Mouse (Mus musculus) adrenal gland, postnatal 14 days (tissue): Measurements from ENCODE around the gene Nudt19. TPM values are rescaled to one million over a fixed set of nuclear protein-coding genes. Genes with fewer than 3 reads are reported as not detected.
"Not testable (repeated sequence)": the region's sequence is repeated elsewhere in the genome, so short reads cannot be mapped to it uniquely, and the experiment has no call there.

ENCODE experiments used
- DNase-seq: peaks from one replicate; pipeline ENCODE4 v3.0.0; 2021; ENCODE audit warnings: mixed read lengths
- long read RNA-seq, 2 experiments: library from polyadenylated mRNA; stranded (forward); transcript quantifications; one replicate each; pipeline ENCODE4 v2.0.0; 2021
- total RNA-seq: library from RNA; stranded (reverse); gene quantifications from 2 replicates; pipeline ENCODE4 v1.2.3, GENCODE M21; 2021

The Nudt19 gene
- total RNA-seq, result 56.6 and 59.6 TPM in 2 replicates
- long read RNA-seq, experiment 1, transcript Nudt19-201 (3 exons, 2,298 nt), result major isoform, 101 of 107 reads
- long read RNA-seq, experiment 1, partial matches to known transcripts, result 0 of 107 reads
- long read RNA-seq, experiment 1, other reads (novel, unspliced or antisense), result 5 of 107 reads
- long read RNA-seq, experiment 2, transcript Nudt19-201 (3 exons, 2,298 nt), result major isoform, 87 of 90 reads
- long read RNA-seq, experiment 2, partial matches to known transcripts, result 1 of 90 reads
- long read RNA-seq, experiment 2, other reads (novel, unspliced or antisense), result 1 of 90 reads

DNA sequence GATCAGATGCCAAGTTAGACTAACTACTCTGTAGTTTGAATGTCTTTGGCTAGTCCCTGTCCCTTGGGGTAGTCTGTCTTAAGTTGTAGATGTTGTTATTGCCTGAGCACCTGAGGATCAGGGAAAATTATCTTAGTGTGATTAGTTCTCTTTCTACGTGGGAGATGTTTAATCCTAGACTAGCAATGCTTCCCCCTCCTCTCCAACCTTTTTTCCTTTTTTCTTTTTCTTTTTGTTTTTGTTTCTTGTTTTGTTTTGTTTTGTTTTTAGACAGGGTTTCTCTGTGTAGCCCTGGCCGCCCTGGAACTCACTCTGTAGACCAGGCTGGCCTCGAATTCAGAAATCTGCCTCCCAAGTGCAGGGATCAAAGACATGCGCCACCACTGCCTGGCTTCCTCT is at the start of gene Nudt19:
Gene Nudt19 (minus strand): TSS at position 100 of the 399 bp plus-strand sequence.
- DNase-seq, result no peak

- DNase-seq, result no peak
These were observed 46.7 kb upstream of the Nudt19 start for GRCm38 (mm10) chr7:35602766-35603165.

DNA sequence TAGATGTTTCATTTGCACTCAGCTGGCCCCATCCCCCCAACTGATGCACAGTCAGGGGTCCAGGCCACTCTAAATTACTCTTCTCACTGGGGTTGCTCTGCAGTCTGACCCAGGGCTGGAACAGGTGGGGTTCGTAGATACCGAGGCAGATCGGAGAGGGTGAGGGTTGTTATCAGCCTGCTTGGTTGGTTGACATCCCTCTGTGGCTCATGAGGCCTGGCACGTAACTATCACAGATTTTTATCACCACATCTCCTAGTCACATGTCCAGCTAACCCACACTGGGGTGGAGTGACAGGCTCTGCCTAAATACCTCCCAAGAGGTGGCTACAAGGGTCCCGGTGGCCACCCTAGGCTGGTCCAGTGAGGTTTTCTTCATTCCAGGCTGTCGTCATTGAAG is 45.0 kb upstream of the Nudt19 start:
- DNase-seq, result no peak

- DNase-seq, result no peak
These were observed 43.9 kb upstream of the Nudt19 start for GRCm38 (mm10) chr7:35600031-35600430.

DNA sequence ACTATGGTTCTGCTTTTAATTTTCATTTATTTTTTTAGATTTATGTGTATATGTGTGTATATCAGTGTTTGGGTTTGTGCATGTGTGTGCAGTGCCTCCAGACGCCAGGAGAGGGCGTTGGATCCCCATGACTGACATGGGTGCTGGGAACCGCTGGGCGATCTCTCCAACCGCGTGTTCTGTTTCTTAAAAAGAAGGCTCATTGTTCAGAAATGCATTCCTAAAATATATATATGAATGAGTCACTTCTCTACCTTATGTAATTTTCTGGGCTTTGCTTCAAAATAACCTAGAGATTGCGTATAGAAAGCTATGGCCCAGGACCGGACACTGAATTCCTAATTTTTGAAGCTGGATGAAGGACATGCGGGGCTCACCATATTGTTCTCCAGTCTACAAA is 43.4 kb upstream of the Nudt19 start:
- DNase-seq, result no peak

GRCm38 (mm10) chr7:35594311-35594710 is 38.2 kb upstream of the Nudt19 start:
- no peak for DNase-seq

- DNase-seq, result peak; percentile 43
These were observed 34.7 kb upstream of the Nudt19 start for GRCm38 (mm10) chr7:35590731-35591191.

GRCm38 (mm10) chr7:35589485-35589884 is 33.4 kb upstream of the Nudt19 start:
- DNase-seq, result no peak

DNA sequence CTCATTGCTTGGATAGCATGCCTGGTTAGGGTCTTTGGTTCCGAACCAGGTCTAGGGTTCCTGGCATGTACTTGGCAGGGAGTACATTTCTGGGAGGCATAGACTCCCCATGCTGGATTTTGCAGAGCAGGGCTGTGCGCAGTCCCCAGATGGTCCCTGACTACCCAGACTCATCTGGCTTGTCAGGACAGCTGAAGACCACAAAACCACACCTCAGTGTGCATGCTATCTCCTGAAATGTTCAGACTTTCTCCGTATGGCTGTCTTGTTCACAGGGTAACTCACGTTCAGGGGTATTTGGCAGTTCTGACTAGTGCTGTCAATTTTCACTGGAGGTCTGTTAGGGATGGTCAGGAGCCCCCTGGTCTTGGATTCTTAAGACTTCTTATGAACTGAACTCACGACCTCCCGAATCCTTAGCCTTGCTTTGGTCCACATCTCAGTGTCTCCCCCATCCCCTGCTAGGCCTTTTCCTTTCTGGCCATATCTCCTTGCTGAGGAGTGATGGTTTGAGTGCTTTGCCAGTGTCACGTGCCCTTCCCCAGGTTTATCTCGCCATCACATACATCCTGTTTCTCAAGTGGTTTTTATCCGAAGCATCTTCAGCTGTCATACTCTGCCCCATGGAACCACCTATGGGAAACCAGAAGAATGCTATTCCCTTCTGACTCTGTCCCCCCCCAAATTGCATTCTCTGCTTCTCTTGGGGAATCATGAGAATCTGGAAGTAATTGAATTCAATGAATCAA is 32.8 kb upstream of the Nudt19 start:
- no peak for DNase-seq

GRCm38 (mm10) chr7:35587728-35588127 is 31.6 kb upstream of the Nudt19 start:
- DNase-seq, result no peak

DNA sequence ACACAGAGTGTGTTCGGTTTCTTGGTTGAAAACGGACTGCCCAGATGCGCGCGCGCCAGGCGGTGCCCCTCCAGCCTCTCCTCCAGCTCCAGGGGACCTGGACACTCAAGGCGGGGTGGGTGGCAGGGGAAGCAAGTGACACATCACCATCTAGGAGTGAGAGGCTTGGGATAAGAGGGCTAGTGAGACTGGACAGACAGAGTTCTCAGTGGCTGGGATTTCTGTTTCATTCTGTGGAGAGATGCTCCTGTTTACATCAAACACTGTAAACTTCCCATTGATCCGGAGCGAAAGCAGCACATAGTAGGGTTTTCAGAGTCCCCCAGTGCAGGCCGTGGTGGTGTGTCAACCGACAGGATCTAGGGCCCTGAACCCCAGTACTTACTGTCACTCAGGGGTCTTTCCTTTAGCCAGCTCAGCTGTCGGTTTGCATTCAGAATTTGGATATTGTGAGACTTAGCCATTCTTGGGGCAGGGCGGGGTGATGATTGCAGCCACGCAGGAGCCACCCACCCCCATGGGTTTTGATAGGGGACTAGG is 30.9 kb upstream of the Nudt19 start:
- DNase-seq, result peak; percentile 18

GRCm38 (mm10) chr7:35586055-35586905 is 30.2 kb upstream of the Nudt19 start, which contains the start of gene Ankrd27:
Gene Ankrd27 (plus strand): TSS chr7:35586244.
- DNase-seq, result peak; percentile 96

- DNase-seq, result peak; percentile 53
These were observed 29.3 kb upstream of the Nudt19 start, which contains the start of gene Rgs9bp for GRCm38 (mm10) chr7:35585191-35586054. Gene Rgs9bp (minus strand): TSS chr7:35585582.

- DNase-seq, result peak; percentile 58
These were observed 28.7 kb upstream of the Nudt19 start for GRCm38 (mm10) chr7:35584786-35585190.

DNA sequence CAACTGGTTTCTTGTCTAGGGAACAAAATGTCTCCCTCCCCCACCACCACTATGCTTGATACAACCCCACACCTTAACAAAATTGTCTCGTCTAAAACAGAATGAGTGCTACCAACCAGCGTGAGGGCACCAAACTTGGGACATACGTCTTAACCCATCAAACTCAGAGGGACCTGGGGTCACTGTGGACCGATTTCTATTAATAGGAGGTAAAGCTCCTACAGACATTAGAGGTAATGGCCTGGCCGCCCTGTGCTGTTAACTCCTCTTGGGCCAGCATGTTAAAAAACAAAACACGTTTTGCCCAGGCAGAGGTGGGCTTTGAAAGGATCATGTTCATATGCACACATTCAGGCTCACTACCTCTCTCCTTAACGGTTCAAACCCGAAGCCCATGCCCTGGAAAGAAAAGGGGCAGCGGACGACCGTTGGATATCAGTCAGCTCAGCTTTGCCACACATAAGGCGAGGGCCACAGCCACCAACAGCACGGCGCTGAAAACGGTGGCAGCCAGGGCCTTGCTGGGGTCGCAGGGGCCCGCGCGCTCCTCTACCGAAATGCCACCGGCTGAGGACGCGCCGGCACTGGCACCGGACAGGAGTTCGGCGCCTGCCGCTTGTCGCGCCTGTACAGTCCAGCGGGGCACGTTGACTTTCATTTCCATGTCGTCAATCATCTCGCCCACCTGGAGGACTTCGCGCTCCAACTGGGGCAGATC is 28.1 kb upstream of the Nudt19 start:
- no peak for DNase-seq

GRCm38 (mm10) chr7:35583476-35584025 is 27.4 kb upstream of the Nudt19 start:
- peak; percentile 17 for DNase-seq

DNA sequence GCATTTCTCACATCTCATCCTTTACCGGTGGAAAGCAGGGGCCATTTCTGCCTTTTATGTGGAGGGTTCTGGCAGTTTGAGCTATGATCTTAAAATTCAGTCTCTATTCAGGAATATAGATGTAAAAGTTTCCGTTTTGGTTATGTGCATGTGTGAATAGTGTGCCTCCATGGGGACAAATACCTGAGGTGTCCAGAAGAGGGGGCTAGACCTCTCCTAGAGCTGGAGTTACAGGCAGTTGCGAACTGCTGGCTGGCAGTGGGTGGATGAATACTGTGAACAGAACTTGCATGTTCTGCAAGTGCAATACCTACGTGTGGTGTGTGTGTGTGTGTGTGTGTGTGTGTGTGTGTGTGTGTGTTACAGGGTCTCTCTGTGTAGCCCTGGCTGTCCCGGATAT is 26.6 kb upstream of the Nudt19 start:
- DNase-seq, result no peak

GRCm38 (mm10) chr7:35579849-35580248 is 23.7 kb upstream of the Nudt19 start:
- peak; percentile 69 for DNase-seq

DNA sequence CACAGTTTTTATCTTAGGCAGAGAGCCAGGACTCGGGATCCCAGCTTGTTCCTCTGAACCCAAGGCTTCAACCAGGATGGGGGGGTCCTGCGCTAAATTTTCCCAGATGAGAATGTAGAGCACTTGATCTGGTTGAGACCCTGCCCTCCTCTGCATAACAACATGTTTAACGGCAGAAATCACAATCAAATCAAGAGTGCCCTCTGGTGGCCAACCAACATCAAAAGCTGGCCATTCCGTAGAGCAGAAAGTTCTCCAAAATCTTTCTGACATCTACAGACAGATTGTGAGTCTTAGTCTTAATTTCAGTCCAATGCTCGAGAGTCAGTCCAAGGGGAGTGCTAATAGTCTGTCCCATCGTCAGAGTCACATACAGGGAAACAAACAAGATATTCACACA is 14.8 kb upstream of the Nudt19 start:
- DNase-seq, result not testable (repeated sequence)

GRCm38 (mm10) chr7:35569724-35570123 is 13.6 kb upstream of the Nudt19 start:
- not testable (repeated sequence) for DNase-seq
